Mouse (Mus musculus) thymus, adult 2 months (tissue): ENCODE data around the gene Col12a1. TPM values are rescaled to one million over a fixed set of nuclear protein-coding genes. Genes with fewer than 3 reads are reported as not detected.

Experiments used
- DNase-seq: peaks from one replicate; pipeline ENCODE4 v3.0.0; 2021
- H3K27ac ChIP-seq: fragments of 200-500 bp; 2 replicates; pipeline ENCODE4 v1.5.1; 2012; ENCODE audit warnings: low read length, control low read depth; ENCODE audit not compliant: control insufficient read depth, insufficient read depth
- H3K27me3 ChIP-seq: fragments of 200-500 bp; 2 replicates; pipeline ENCODE4 v1.6.1; 2012; ENCODE audit warnings: mild to moderate bottlenecking, low read length, moderate library complexity, mixed read lengths; ENCODE audit not compliant: control insufficient read depth, insufficient read depth
- H3K36me3 ChIP-seq: fragments of 200-500 bp; 2 replicates; pipeline ENCODE4 v1.6.1; 2012; ENCODE audit warnings: mild to moderate bottlenecking, low read length, moderate library complexity; ENCODE audit not compliant: control insufficient read depth, insufficient read depth
- H3K4me1 ChIP-seq: fragments of 200-500 bp; replicated peaks from 2 replicates; pipeline ENCODE4 v1.6.1; 2012; ENCODE audit warnings: low read length; ENCODE audit not compliant: control insufficient read depth, insufficient read depth
- H3K4me3 ChIP-seq: fragments of 200-500 bp; 2 replicates; pipeline ENCODE4 v1.5.1; 2012; ENCODE audit warnings: mild to moderate bottlenecking, low read length, control low read depth, moderate library complexity; ENCODE audit not compliant: control insufficient read depth, insufficient read depth
- CTCF ChIP-seq: fragments of 200-500 bp; IDR thresholded peaks from 2 replicates; pipeline ENCODE4 v1.5.1; 2012; ENCODE audit warnings: mild to moderate bottlenecking, control low read depth, low read length, moderate library complexity, borderline replicate concordance; ENCODE audit not compliant: control insufficient read depth, poor library complexity, insufficient read depth; ENCODE audit errors: extremely low read depth
- POLR2A ChIP-seq: fragments of 200-500 bp; IDR thresholded peaks from 2 replicates; pipeline ENCODE4 v1.6.1; 2012; ENCODE audit warnings: mild to moderate bottlenecking, low read length, control low read depth, moderate library complexity; ENCODE audit not compliant: control insufficient read depth, poor library complexity, insufficient read depth; ENCODE audit errors: extremely low read depth
- WGBS: fragments of 180-500 bp; shearing (Covaris S2); methylation state at CpG from one replicate; pipeline ENCODE4 v1.1.7; 2018; 5-methylcytosine and 5-hydroxymethylcytosine counted together
- polyA plus RNA-seq: library from polyadenylated mRNA; depleted of rRNA; stranded (reverse); fragments of >200 nt; gene quantifications from 2 replicates; pipeline ENCODE4 v1.2.3, GENCODE M21; 2012

Col12a1 gene
- polyA plus RNA-seq, 1 experiment, result 6.3 TPM

- no peak for DNase-seq
- TF ChIP-seq POLR2A (no peak), CTCF (no peak)
- no peaks in the 10 kb centered on the region for H3K4me1 ChIP-seq
- no peaks in the 10 kb centered on the region for H3K27me3 ChIP-seq
- H3K4me3 ChIP-seq, result no peak overlapping the region
- no peaks in the 10 kb centered on the region for H3K36me3 ChIP-seq
- WGBS, result 87% methylated on average over 6 of the region's 6 CpGs
- no peak overlapping the region for H3K27ac ChIP-seq
These were observed 99.6 kb downstream of the Col12a1 start for GRCm38 (mm10) chr9:79618839-79619597.

- no peak for TF ChIP-seq CTCF
- no peak for TF ChIP-seq POLR2A
- H3K27me3 ChIP-seq, result no peaks in the 10 kb centered on the region
- H3K4me3 ChIP-seq, result no peak overlapping the region
- 33% methylated on average over 3 of the region's 3 CpGs for WGBS
- H3K36me3 ChIP-seq, result no peaks in the 10 kb centered on the region
- DNase-seq, result no peak
- H3K27ac ChIP-seq, result no peak overlapping the region
- no peaks in the 10 kb centered on the region for H3K4me1 ChIP-seq
These were observed 101.3 kb downstream of the Col12a1 start for GRCm38 (mm10) chr9:79617336-79617735.

- TF ChIP-seq CTCF (no peak), POLR2A (no peak)
- Histone ChIP-seq H3K27ac (no peak overlapping the region), H3K4me1 (no peaks in the 10 kb centered on the region), H3K27me3 (no peaks in the 10 kb centered on the region), H3K4me3 (no peak overlapping the region), H3K36me3 (no peaks in the 10 kb centered on the region)
- no peak for DNase-seq
- 91% methylated on average over 5 of the region's 5 CpGs for WGBS
These were observed 102.6 kb downstream of the Col12a1 start for GRCm38 (mm10) chr9:79616040-79616439.

- 90% methylated on average over 6 of the region's 6 CpGs for WGBS
- no peak overlapping the region for H3K27ac ChIP-seq
- H3K27me3 ChIP-seq, result no peaks in the 10 kb centered on the region
- no peaks in the 10 kb centered on the region for H3K4me1 ChIP-seq
- H3K36me3 ChIP-seq, result no peaks in the 10 kb centered on the region
- H3K4me3 ChIP-seq, result no peak overlapping the region
- no peak for DNase-seq
- TF ChIP-seq POLR2A, result no peak
- no peak for TF ChIP-seq CTCF
These were observed 108.3 kb downstream of the Col12a1 start for GRCm38 (mm10) chr9:79610286-79610685.

GRCm38 (mm10) chr9:79609661-79610060 is 109.0 kb downstream of the Col12a1 start:
- 79% methylated on average over 4 of the region's 4 CpGs for WGBS
- H3K27me3 ChIP-seq, result no peaks in the 10 kb centered on the region
- H3K36me3 ChIP-seq, result no peaks in the 10 kb centered on the region
- no peak overlapping the region for H3K4me3 ChIP-seq
- H3K27ac ChIP-seq, result no peak overlapping the region
- DNase-seq, result no peak
- H3K4me1 ChIP-seq, result no peaks in the 10 kb centered on the region
- no peak for TF ChIP-seq CTCF
- TF ChIP-seq POLR2A, result no peak

GRCm38 (mm10) chr9:79608795-79609194 is 109.8 kb downstream of the Col12a1 start:
- no peak for TF ChIP-seq POLR2A
- no peak for TF ChIP-seq CTCF
- WGBS, result 69% methylated on average over 1 of the region's 1 CpGs
- Histone ChIP-seq H3K27me3 (no peaks in the 10 kb centered on the region), H3K4me1 (no peaks in the 10 kb centered on the region), H3K4me3 (no peak overlapping the region), H3K27ac (no peak overlapping the region), H3K36me3 (no peaks in the 10 kb centered on the region)
- no peak for DNase-seq
